Mouse (Mus musculus): ENCODE measurements at regions not wholly inside any gene's neighbourhood (a gene's known extent, or its start where the extent isn't known, plus 50 kb on each side); places are given as distances from the start of the nearest gene placed in this dataset.

- in situ Hi-C loops (cut with MboI, MseI), result no loop called here
These were observed 182.0 kb upstream of the Hnrnpa3 start for GRCm38 (mm10) chr2:75477076-75477475.

- in situ Hi-C loops (cut with MboI, MseI), result no loop called here
These were observed 179.5 kb upstream of the Hnrnpa3 start for GRCm38 (mm10) chr2:75479546-75479945.

GRCm38 (mm10) chr2:75481863-75482262 is 177.2 kb upstream of the Hnrnpa3 start:
- in situ Hi-C loops (cut with MboI, MseI), result no loop called here

GRCm38 (mm10) chr2:75482484-75482883 is 176.6 kb upstream of the Hnrnpa3 start:
- in situ Hi-C loops (cut with MboI, MseI), result no loop called here

- in situ Hi-C loops (cut with MboI, MseI), result no loop called here
These were observed 174.1 kb upstream of the Hnrnpa3 start for GRCm38 (mm10) chr2:75484951-75485350.

- in situ Hi-C loops (cut with MboI, MseI), result no loop called here
These were observed 167.9 kb upstream of the Hnrnpa3 start for GRCm38 (mm10) chr2:75491150-75491549.

GRCm38 (mm10) chr2:75491789-75492500 is 167.1 kb upstream of the Hnrnpa3 start:
- in situ Hi-C loops (cut with MboI, MseI), result no loop called here

- in situ Hi-C loops (cut with MboI, MseI), result no loop called here
These were observed 166.6 kb upstream of the Hnrnpa3 start for GRCm38 (mm10) chr2:75492501-75492898.

- in situ Hi-C loops (cut with MboI, MseI), result no loop called here
These were observed 162.3 kb upstream of the Hnrnpa3 start for GRCm38 (mm10) chr2:75496606-75497240.

- in situ Hi-C loops (cut with MboI, MseI), result no loop called here
These were observed 148.8 kb upstream of the Hnrnpa3 start for GRCm38 (mm10) chr2:75510223-75510622.

GRCm38 (mm10) chr2:75512422-75513170 is 146.5 kb upstream of the Hnrnpa3 start:
- in situ Hi-C loops (cut with MboI, MseI), result no loop called here

- in situ Hi-C loops (cut with MboI, MseI), result no loop called here
These were observed 144.9 kb upstream of the Hnrnpa3 start for GRCm38 (mm10) chr2:75514171-75514570.

GRCm38 (mm10) chr2:75516223-75516622 is 142.8 kb upstream of the Hnrnpa3 start:
- in situ Hi-C loops (cut with MboI, MseI), result no loop called here

- in situ Hi-C loops (cut with MboI, MseI), result no loop called here
These were observed 142.0 kb upstream of the Hnrnpa3 start for GRCm38 (mm10) chr2:75517096-75517495.

- in situ Hi-C loops (cut with MboI, MseI), result no loop called here
These were observed 140.5 kb upstream of the Hnrnpa3 start for GRCm38 (mm10) chr2:75518607-75519006.

GRCm38 (mm10) chr2:75525562-75525961 is 133.5 kb upstream of the Hnrnpa3 start:
- in situ Hi-C loops (cut with MboI, MseI), result no loop called here

- in situ Hi-C loops (cut with MboI, MseI), result no loop called here
These were observed 130.4 kb upstream of the Hnrnpa3 start for GRCm38 (mm10) chr2:75528706-75529105.

- in situ Hi-C loops (cut with MboI, MseI), result no loop called here
These were observed 120.9 kb upstream of the Hnrnpa3 start for GRCm38 (mm10) chr2:75538114-75538513.

- in situ Hi-C loops (cut with MboI, MseI), result no loop called here
These were observed 119.3 kb upstream of the Hnrnpa3 start for GRCm38 (mm10) chr2:75539726-75540125.

GRCm38 (mm10) chr2:75542331-75542730 is 116.7 kb upstream of the Hnrnpa3 start:
- in situ Hi-C loops (cut with MboI, MseI), result no loop called here

GRCm38 (mm10) chr2:75542781-75543180 is 116.3 kb upstream of the Hnrnpa3 start:
- in situ Hi-C loops (cut with MboI, MseI), result no loop called here

- in situ Hi-C loops (cut with MboI, MseI), result no loop called here
These were observed 113.1 kb upstream of the Hnrnpa3 start for GRCm38 (mm10) chr2:75545971-75546370.

GRCm38 (mm10) chr2:75555676-75556075 is 103.4 kb upstream of the Hnrnpa3 start:
- in situ Hi-C loops (cut with MboI, MseI), result no loop called here

All from T-helper 1 cell (primary cell).